Mouse (Mus musculus): Measurements from ENCODE around the gene Vwa7. TPM values are rescaled to one million over a fixed set of nuclear protein-coding genes. Genes with fewer than 3 reads are reported as not detected.
"Not testable (repeated sequence)": the region's sequence is repeated elsewhere in the genome, so short reads cannot be mapped to it uniquely, and the experiment has no call there.

Vwa7 gene
- total RNA-seq, 1 experiment: 0.31 TPM

GRCm38 (mm10) chr17:35032323-35032870 lies 16.0 kb downstream of the Vwa7 start:
- DNase-seq (ENCODE audit: low read depth, low spot score): no peak
- in situ Hi-C loops (cut with MboI; ENCODE audit: low sequenced_read_pairs in 2 of 2, unreplicated experiment in 2 of 2): no loop called here

GRCm38 (mm10) chr17:35033703-35034102 lies 17.3 kb downstream of the Vwa7 start:
- in situ Hi-C loops (cut with MboI; ENCODE audit: low sequenced_read_pairs in 2 of 2, unreplicated experiment in 2 of 2); H3K4me3 ChIP-seq (ENCODE audit: insufficient read depth in 1 of 2, low read depth in 1 of 2, low read length in 2 of 2, poor library complexity in 1 of 2, severe bottlenecking in 1 of 2); H3K9ac ChIP-seq (ENCODE audit: insufficient read depth, low read depth, low read length, poor library complexity, severe bottlenecking); H3K36me3 ChIP-seq (ENCODE audit: control insufficient read depth, insufficient read depth, low read length, poor library complexity, severe bottlenecking); DNase-seq (ENCODE audit: low read depth, low spot score); H3K9me3 ChIP-seq (ENCODE audit: control insufficient read depth, insufficient read depth, low read depth, low read length); H3K27ac ChIP-seq (ENCODE audit: insufficient read depth, low read depth, low read length, poor library complexity, severe bottlenecking): not testable (repeated sequence)
- peaks cover 0 to 11% of the 10 kb centered on the region in 2 experiments; a peak in 1 of 4 replicates for H3K4me1 ChIP-seq (ENCODE audit: control insufficient read depth in 2 of 2, insufficient read depth in 2 of 2, low read length in 2 of 2, poor library complexity in 1 of 2)

More at GRCm38 (mm10) chr17:35032323-35032870, 16.0 kb downstream of the Vwa7 start:
- Histone ChIP-seq H3K9ac (ENCODE audit: insufficient read depth, low read depth, low read length, poor library complexity, severe bottlenecking) (no peak overlapping the region), H3K4me3 (ENCODE audit: insufficient read depth in 1 of 2, low read depth in 1 of 2, low read length in 2 of 2, poor library complexity in 1 of 2, severe bottlenecking in 1 of 2) (no peak overlapping the region), H3K36me3 (ENCODE audit: control insufficient read depth, insufficient read depth, low read length, poor library complexity, severe bottlenecking) (no peaks in the 10 kb centered on the region), H3K27ac (ENCODE audit: insufficient read depth, low read depth, low read length, poor library complexity, severe bottlenecking) (no peak overlapping the region), H3K4me1 (ENCODE audit: control insufficient read depth in 2 of 2, insufficient read depth in 2 of 2, low read length in 2 of 2, poor library complexity in 1 of 2) (peaks cover 0 to 15% of the 10 kb centered on the region in 2 experiments; a peak in 2 of 4 replicates), H3K9me3 (ENCODE audit: control insufficient read depth, insufficient read depth, low read depth, low read length) (no peaks in the 10 kb centered on the region)
- no peak for TF ChIP-seq ZC3H11A (IDR thresholded peaks at IDR 0.05; ENCODE audit: borderline replicate concordance, low read depth, low read length)
- TF ChIP-seq MAFK (IDR thresholded peaks at IDR 0.05; ENCODE audit: insufficient read depth, low read depth, low read length): no peak
- TF ChIP-seq HCFC1 (IDR thresholded peaks at IDR 0.05; ENCODE audit: borderline replicate concordance, insufficient read depth, low read length): no peak
- no peak for TF ChIP-seq ZNF384 (IDR thresholded peaks at IDR 0.05; ENCODE audit: low read depth, low read length)
- TF ChIP-seq CHD2 (IDR thresholded peaks at IDR 0.05; ENCODE audit: low read depth, low read length): no peak

GRCm38 (mm10) chr17:35034896-35035295 lies 18.5 kb downstream of the Vwa7 start:
- no peak overlapping the region for H3K9ac ChIP-seq (ENCODE audit: insufficient read depth, low read depth, low read length, poor library complexity, severe bottlenecking)

GRCm38 (mm10) chr17:35039121-35039873 lies 22.9 kb downstream of the Vwa7 start:
- DNase-seq (ENCODE audit: low read depth, low spot score): no peak
- TF ChIP-seq ZNF384 (IDR thresholded peaks at IDR 0.05; ENCODE audit: low read depth, low read length) (no peak), ZC3H11A (IDR thresholded peaks at IDR 0.05; ENCODE audit: borderline replicate concordance, low read depth, low read length) (no peak), CHD2 (IDR thresholded peaks at IDR 0.05; ENCODE audit: low read depth, low read length) (no peak), HCFC1 (IDR thresholded peaks at IDR 0.05; ENCODE audit: borderline replicate concordance, insufficient read depth, low read length) (no peak), MAFK (IDR thresholded peaks at IDR 0.05; ENCODE audit: insufficient read depth, low read depth, low read length) (no peak)
- Histone ChIP-seq H3K4me1 (ENCODE audit: control insufficient read depth in 2 of 2, insufficient read depth in 2 of 2, low read length in 2 of 2, poor library complexity in 1 of 2) (no peaks in the 10 kb centered on the region), H3K4me3 (ENCODE audit: insufficient read depth in 1 of 2, low read depth in 1 of 2, low read length in 2 of 2, poor library complexity in 1 of 2, severe bottlenecking in 1 of 2) (no peak overlapping the region), H3K27ac (ENCODE audit: insufficient read depth, low read depth, low read length, poor library complexity, severe bottlenecking) (no peak overlapping the region), H3K9ac (ENCODE audit: insufficient read depth, low read depth, low read length, poor library complexity, severe bottlenecking) (no peak overlapping the region), H3K36me3 (ENCODE audit: control insufficient read depth, insufficient read depth, low read length, poor library complexity, severe bottlenecking) (no peaks in the 10 kb centered on the region), H3K9me3 (ENCODE audit: control insufficient read depth, insufficient read depth, low read depth, low read length) (no peaks in the 10 kb centered on the region)
- in situ Hi-C loops (cut with MboI; ENCODE audit: low sequenced_read_pairs in 2 of 2, unreplicated experiment in 2 of 2): no loop called here

More at GRCm38 (mm10) chr17:35034896-35035295, 18.5 kb downstream of the Vwa7 start:
- Histone ChIP-seq H3K36me3 (ENCODE audit: control insufficient read depth, insufficient read depth, low read length, poor library complexity, severe bottlenecking) (no peaks in the 10 kb centered on the region), H3K27ac (ENCODE audit: insufficient read depth, low read depth, low read length, poor library complexity, severe bottlenecking) (no peak overlapping the region), H3K4me1 (ENCODE audit: control insufficient read depth in 2 of 2, insufficient read depth in 2 of 2, low read length in 2 of 2, poor library complexity in 1 of 2) (peaks cover 0 to 6% of the 10 kb centered on the region in 2 experiments; a peak in 1 of 4 replicates), H3K4me3 (ENCODE audit: insufficient read depth in 1 of 2, low read depth in 1 of 2, low read length in 2 of 2, poor library complexity in 1 of 2, severe bottlenecking in 1 of 2) (no peak overlapping the region), H3K9me3 (ENCODE audit: control insufficient read depth, insufficient read depth, low read depth, low read length) (no peaks in the 10 kb centered on the region)
- in situ Hi-C loops (cut with MboI; ENCODE audit: low sequenced_read_pairs in 2 of 2, unreplicated experiment in 2 of 2): no loop called here
- TF ChIP-seq HCFC1 (IDR thresholded peaks at IDR 0.05; ENCODE audit: borderline replicate concordance, insufficient read depth, low read length) (no peak), CHD2 (IDR thresholded peaks at IDR 0.05; ENCODE audit: low read depth, low read length) (no peak), MAFK (IDR thresholded peaks at IDR 0.05; ENCODE audit: insufficient read depth, low read depth, low read length) (no peak), ZNF384 (IDR thresholded peaks at IDR 0.05; ENCODE audit: low read depth, low read length) (no peak), ZC3H11A (IDR thresholded peaks at IDR 0.05; ENCODE audit: borderline replicate concordance, low read depth, low read length) (no peak)
- DNase-seq (ENCODE audit: low read depth, low spot score): no peak

Data from ES-E14 (cell line).